Mouse (Mus musculus) CD4-positive, CD25-positive, alpha-beta regulatory T cell, adult 4 months (primary cell): ENCODE results near the gene Ovol3. TPM values are rescaled to one million over a fixed set of nuclear protein-coding genes. Genes with fewer than 3 reads are reported as not detected.

Source experiments
- ATAC-seq: one replicate; pipeline ENCODE4 v1.8.0; 2017
- polyA plus RNA-seq, 2 experiments: library from polyadenylated mRNA; unstranded; fragments of 100-300 nt; shearing (Covaris generic); gene quantifications; one replicate each; pipeline ENCODE4 v1.2.1; 2017

The Ovol3 gene
- polyA plus RNA-seq, 2 experiments from 2014 or later: not detected

DNA sequence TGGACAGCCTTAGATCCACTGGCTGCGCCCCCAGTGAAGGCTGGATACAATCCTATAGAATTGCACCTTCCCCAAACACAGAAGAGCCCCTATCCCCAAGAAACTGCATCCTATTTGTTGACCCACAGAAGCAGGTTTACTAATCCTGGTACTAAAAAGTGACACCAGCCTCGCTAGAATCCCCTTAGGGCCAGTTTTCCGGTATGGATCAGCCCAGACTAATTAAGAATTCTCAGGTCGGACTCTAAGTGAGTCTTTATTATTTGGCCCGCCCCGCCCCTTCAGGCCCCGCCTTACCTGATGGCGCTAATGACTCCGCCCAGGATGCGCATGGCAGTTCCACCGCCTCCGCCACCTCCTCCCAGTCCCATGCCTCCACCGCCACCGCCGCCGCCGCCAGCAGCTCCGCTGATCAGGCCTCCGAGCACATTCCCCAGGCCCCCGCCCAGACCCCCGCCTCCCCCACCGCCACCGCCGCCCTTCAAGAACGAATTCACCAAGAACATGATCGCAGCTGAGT, 41.9 kb downstream of the Ovol3 start:
- ATAC-seq: peak; percentile 61

GRCm38 (mm10) chr7:30193013-30193412, 42.5 kb downstream of the Ovol3 start:
- ATAC-seq: no peak

DNA sequence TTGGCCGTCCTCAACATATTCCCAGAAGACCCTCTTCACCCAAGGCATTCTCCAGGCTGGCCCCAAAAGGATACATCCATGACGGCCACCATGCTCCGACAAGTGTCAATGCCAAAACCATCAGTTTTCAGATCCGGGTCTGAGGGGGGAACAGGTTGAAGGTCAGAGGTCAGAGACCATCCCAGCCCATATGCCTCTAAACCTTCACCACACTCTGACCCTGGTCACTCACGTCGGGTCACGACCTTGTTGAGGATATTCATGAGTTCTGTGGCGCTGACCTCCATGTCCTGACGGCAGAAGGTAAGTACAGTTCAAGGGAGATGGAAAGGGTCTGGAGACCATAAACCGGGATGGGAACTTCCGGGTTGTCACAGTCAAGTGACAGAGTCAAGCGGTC, 43.4 kb downstream of the Ovol3 start:
- ATAC-seq: no peak

DNA sequence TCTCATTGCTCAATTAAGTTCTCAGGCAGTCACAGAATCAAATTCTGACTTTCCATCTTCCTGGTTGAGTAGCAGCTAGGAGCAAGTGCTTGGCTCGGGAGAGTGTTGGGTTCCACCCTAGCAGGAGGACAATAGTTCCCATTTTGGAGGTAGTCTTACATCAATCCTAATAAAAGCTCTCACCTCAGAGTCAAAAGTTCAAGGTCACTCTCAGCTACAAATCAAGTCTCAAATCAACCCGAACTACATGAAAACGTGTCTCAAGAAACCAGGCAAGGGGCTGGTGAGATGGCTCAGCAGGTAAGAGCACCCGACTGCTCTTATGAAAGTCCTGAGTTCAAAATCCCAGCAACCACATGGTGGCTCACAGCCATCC, 46.4 kb downstream of the Ovol3 start:
- no peak for ATAC-seq

GRCm38 (mm10) chr7:30188344-30189115, 47.0 kb downstream of the Ovol3 start:
- ATAC-seq: no peak

DNA sequence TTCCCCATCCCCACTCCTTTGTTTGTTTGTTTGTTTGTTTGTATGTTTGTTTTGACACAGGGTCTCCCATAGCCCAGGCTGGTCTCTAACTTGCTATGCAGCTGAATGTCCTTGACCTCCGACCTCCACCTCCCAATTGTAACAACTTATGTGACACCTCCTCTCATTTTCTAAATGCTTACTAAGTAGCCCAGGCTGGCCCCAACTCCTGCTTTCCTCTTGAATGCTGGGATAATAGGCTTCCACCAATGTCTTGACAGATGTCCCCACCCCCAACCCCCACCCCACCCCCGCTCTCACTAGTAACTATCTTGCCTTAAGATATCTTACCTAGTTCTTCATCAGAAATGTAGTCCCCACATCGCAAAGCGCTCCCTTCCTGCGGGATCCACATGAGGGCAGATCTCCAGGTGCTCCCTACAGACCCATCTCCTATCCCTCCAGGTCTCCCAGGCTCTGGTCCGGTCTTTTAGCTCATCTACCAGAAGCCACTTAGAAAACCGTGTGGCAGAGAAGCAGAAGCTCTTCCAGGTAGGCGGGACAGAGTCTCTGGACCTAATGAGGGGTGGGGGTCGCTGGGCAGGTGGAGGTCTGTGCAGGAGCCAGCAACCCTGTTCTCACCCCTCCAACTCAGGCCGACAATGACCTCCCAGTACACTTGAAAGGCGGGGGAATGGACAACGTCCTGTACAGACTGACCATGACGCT, 50.7 kb downstream of the Ovol3 start:
- no peak for ATAC-seq

- peak; percentile 83 for ATAC-seq
Measured at GRCm38 (mm10) chr7:30183879-30184289, 51.6 kb downstream of the Ovol3 start, which contains the start of gene Cox7a1. Cox7a1 (plus strand) TSS chr7:30184144.

Other genes starting within 250 kb of the Ovol3 start
- gene Zfp14, start 184.3 kb downstream of the Ovol3 start, polyA plus RNA-seq: 1 to 10 TPM; 5.4 to 7.5 TPM
- gene Zfp82, start 162.8 kb downstream of the Ovol3 start, polyA plus RNA-seq: 10 to 100 TPM in 1 of 2 experiments, 1 to 10 TPM in 1; 8.6 to 11.9 TPM
- gene Gm26920, start 145.3 kb downstream of the Ovol3 start, polyA plus RNA-seq: 1 to 10 TPM; 1.5 to 3.6 TPM
- 10 to 100 TPM; 11.6 to 12.0 TPM for gene Zfp566, start 145.2 kb downstream of the Ovol3 start, polyA plus RNA-seq
- 10 to 100 TPM; 74.8 to 96.0 TPM for gene Zfp260, start 140.9 kb downstream of the Ovol3 start, polyA plus RNA-seq
- 10 to 100 TPM; 13.2 to 20.3 TPM for gene Zfp382, start 113.8 kb downstream of the Ovol3 start, polyA plus RNA-seq
- gene Zfp146, start 66.0 kb downstream of the Ovol3 start, polyA plus RNA-seq: 10 to 100 TPM; 19.5 to 22.3 TPM
- under 1 TPM in 1 of 2 experiments, not detected in 1; 0.90 TPM for gene Cox7a1, start 51.6 kb downstream of the Ovol3 start, polyA plus RNA-seq
- gene Capns1, start 36.9 kb downstream of the Ovol3 start, polyA plus RNA-seq: 10 to 100 TPM; 49.8 to 68.7 TPM
- 10 to 100 TPM; 50.3 to 54.3 TPM for gene Polr2i, start 3.8 kb downstream of the Ovol3 start, polyA plus RNA-seq
- 100 to 1,000 TPM in 1 of 2 experiments, 10 to 100 TPM in 1; 96.7 to 104 TPM for gene Tbcb, start 3.5 kb downstream of the Ovol3 start, polyA plus RNA-seq
- gene Thap8, start 44.4 kb upstream of the Ovol3 start, polyA plus RNA-seq: 1 to 10 TPM in 1 of 2 experiments, not detected in 1; 1.6 TPM
- gene Wdr62, start 44.7 kb upstream of the Ovol3 start, polyA plus RNA-seq: 1 to 10 TPM; 1.9 to 3.2 TPM
- gene Clip3, start 56.0 kb upstream of the Ovol3 start, polyA plus RNA-seq: 1 to 10 TPM; 5.5 to 6.5 TPM
- 100 to 1,000 TPM; 179 to 205 TPM for gene Alkbh6, start 73.0 kb upstream of the Ovol3 start, polyA plus RNA-seq
- gene Syne4, start 79.1 kb upstream of the Ovol3 start, polyA plus RNA-seq: 10 to 100 TPM in 1 of 2 experiments, 1 to 10 TPM in 1; 9.2 to 16.8 TPM
- gene E130208F15Rik, start 86.0 kb upstream of the Ovol3 start, polyA plus RNA-seq: not detected
- 1 to 10 TPM; 2.4 to 5.1 TPM for gene Sdhaf1, start 88.2 kb upstream of the Ovol3 start, polyA plus RNA-seq
- not detected for gene Lrfn3, start 127.0 kb upstream of the Ovol3 start, polyA plus RNA-seq
- 1 to 10 TPM; 6.4 to 7.1 TPM for gene Tyrobp, start 178.0 kb upstream of the Ovol3 start, polyA plus RNA-seq
- gene Hcst, start 184.1 kb upstream of the Ovol3 start, polyA plus RNA-seq: 100 to 1,000 TPM; 356 to 434 TPM
- 10 to 100 TPM; 39.2 to 44.4 TPM for gene Nfkbid, start 186.0 kb upstream of the Ovol3 start, polyA plus RNA-seq
- gene Aplp1, start 209.8 kb upstream of the Ovol3 start, polyA plus RNA-seq: 1 to 10 TPM; 3.1 to 3.5 TPM
- not detected for gene Kirrel2, start 222.0 kb upstream of the Ovol3 start, polyA plus RNA-seq
- gene Nphs1, start 222.6 kb upstream of the Ovol3 start, polyA plus RNA-seq: not detected